Comparison of ENCODE assay signal across 35 mouse cellular contexts in the genomic region with DNA sequence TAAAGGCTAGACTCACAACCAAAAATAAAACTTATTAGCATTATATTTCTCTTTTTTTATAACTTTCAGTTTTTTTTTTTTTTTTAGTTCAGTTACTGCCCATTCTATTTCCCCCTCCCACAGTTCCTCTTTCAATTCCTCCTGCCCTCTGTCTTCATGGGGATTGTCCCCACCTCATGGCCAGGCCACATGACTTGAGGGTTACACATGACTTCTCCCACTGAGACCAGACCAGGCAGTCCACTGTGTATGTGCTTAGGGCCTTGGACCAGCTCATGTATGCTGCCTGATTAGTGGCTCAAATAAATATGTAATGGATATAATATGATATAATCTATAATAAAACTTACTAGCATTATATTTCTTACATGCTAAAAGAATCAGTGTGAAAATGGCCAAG.
"Had no signal": no experiment of that assay in that cellular context is flagged by ENCODE, and none has a peak within 500 bp of the region (broad histone marks: within the 10 kb centered on the region; RNA-seq: fewer than 3 reads in every experiment).

No protein-coding gene starts in this region.

- H3K27me3 ChIP-seq: heart, embryonic 12.5 days; heart, embryonic 13.5 days; heart, embryonic 15.5 days; hindbrain, embryonic 12.5 days; hindbrain, embryonic 13.5 days; hindbrain, embryonic 15.5 days; intestine, embryonic 15.5 days; kidney, embryonic 15.5 days had no signal

- H3K4me1 ChIP-seq: heart, embryonic 10.5 days; heart, embryonic 12.5 days; heart, embryonic 13.5 days; heart, embryonic 15.5 days; hindbrain, embryonic 10.5 days; hindbrain, embryonic 12.5 days; hindbrain, embryonic 13.5 days; hindbrain, embryonic 15.5 days; intestine, embryonic 15.5 days; kidney, embryonic 15.5 days had no signal

- H3K4me3 ChIP-seq: heart, embryonic 10.5 days; heart, embryonic 12.5 days; heart, embryonic 13.5 days; heart, embryonic 15.5 days; hindbrain, embryonic 10.5 days; hindbrain, embryonic 12.5 days; hindbrain, embryonic 13.5 days; hindbrain, embryonic 15.5 days; intestine, embryonic 15.5 days; kidney, embryonic 15.5 days; layer of hippocampus, adult 2 months had no signal

- H3K27ac ChIP-seq: heart, embryonic 10.5 days; heart, embryonic 13.5 days; heart, embryonic 15.5 days; hindbrain, embryonic 10.5 days; hindbrain, embryonic 12.5 days; hindbrain, embryonic 13.5 days; hindbrain, embryonic 14.5 days; hindbrain, embryonic 15.5 days; hindbrain, postnatal 0 days; intestine, embryonic 15.5 days; kidney, embryonic 15.5 days; kidney, postnatal 0 days; layer of hippocampus, adult 2 months had no signal

- H3K4me2 ChIP-seq: heart, embryonic 11.5 days; heart, embryonic 12.5 days; heart, embryonic 13.5 days; heart, embryonic 15.5 days; hindbrain, embryonic 12.5 days; hindbrain, embryonic 13.5 days; hindbrain, embryonic 14.5 days; hindbrain, embryonic 15.5 days; intestine, embryonic 15.5 days; kidney, embryonic 15.5 days had no signal

- ATAC-seq: hindbrain, embryonic 16.5 days; hindbrain, postnatal 0 days; inflammation-experienced regulatory T-cells, adult 6 months; intestine, embryonic 15.5 days; intestine, embryonic 16.5 days; intestine, postnatal 0 days had no signal

- DNase-seq: heart, postnatal 10 days; heart, postnatal 14 days; heart, postnatal 36 days; heart, postnatal 4 days; kidney, adult 11 months; kidney, adult 18-20 months; kidney, adult 2 months; kidney, adult 8-10 months; kidney, adult 9 months; kidney, postnatal 10 days; kidney, postnatal 14 days; kidney, postnatal 25 days; kidney, postnatal 36 days; kidney, postnatal 4 days; layer of hippocampus, adult 9-11 months; layer of hippocampus, postnatal 36 days had no signal

- H3K36me3 ChIP-seq: heart, embryonic 10.5 days; heart, embryonic 12.5 days; heart, embryonic 13.5 days; heart, embryonic 15.5 days; hindbrain, embryonic 10.5 days; hindbrain, embryonic 12.5 days; hindbrain, embryonic 13.5 days; hindbrain, embryonic 15.5 days; intestine, embryonic 15.5 days; kidney, embryonic 15.5 days had no signal

- H3K9ac ChIP-seq: heart, embryonic 12.5 days; heart, embryonic 13.5 days; heart, embryonic 15.5 days; hindbrain, embryonic 12.5 days; hindbrain, embryonic 13.5 days; hindbrain, embryonic 14.5 days; hindbrain, embryonic 15.5 days; intestine, embryonic 15.5 days; kidney, embryonic 15.5 days had no signal

- H3K9me3 ChIP-seq: heart, embryonic 10.5 days; heart, embryonic 13.5 days; heart, embryonic 15.5 days; hindbrain, embryonic 10.5 days; hindbrain, embryonic 12.5 days; hindbrain, embryonic 13.5 days; hindbrain, embryonic 15.5 days; intestine, embryonic 15.5 days; kidney, embryonic 15.5 days had no signal
